Mouse (Mus musculus) embryonic facial prominence, embryonic 10.5 days (tissue): ENCODE measurements around the gene P3h2. TPM values are rescaled to one million over a fixed set of nuclear protein-coding genes. Genes with fewer than 3 reads are reported as not detected.

ENCODE experiments used
- DNase-seq: peaks from one replicate; pipeline ENCODE4 v3.0.0-alpha.2; 2017; ENCODE audit warnings: low spot score
- H3K27ac ChIP-seq: fragments of 300-500 bp; sonication (generic); replicated peaks from 2 replicates; pipeline ENCODE4 v1.5.1; 2016; ENCODE audit warnings: mild to moderate bottlenecking
- H3K27me3 ChIP-seq: fragments of 300-500 bp; sonication (generic); replicated peaks from 2 replicates; pipeline ENCODE4 v1.6.1; 2016; ENCODE audit warnings: low read depth, mild to moderate bottlenecking; ENCODE audit not compliant: poor library complexity, severe bottlenecking
- H3K36me3 ChIP-seq: fragments of 300-500 bp; sonication (generic); replicated peaks from 2 replicates; pipeline ENCODE4 v1.6.1; 2016; ENCODE audit warnings: mild to moderate bottlenecking, moderate library complexity
- H3K4me1 ChIP-seq: fragments of 300-500 bp; sonication (generic); 2 replicates; pipeline ENCODE4 v1.6.1; 2016
- H3K4me3 ChIP-seq: fragments of 300-500 bp; sonication (generic); 2 replicates; pipeline ENCODE4 v1.5.1; 2016; ENCODE audit warnings: mild to moderate bottlenecking, moderate library complexity
- H3K9me3 ChIP-seq: fragments of 300-500 bp; sonication (generic); 2 replicates; pipeline ENCODE4 v1.6.1; 2016; ENCODE audit warnings: mild to moderate bottlenecking
- WGBS: fragments of 180-500 bp; shearing (Covaris S2); methylation state at CpG from one replicate; pipeline ENCODE4 v1.1.7; 2016; 5-methylcytosine and 5-hydroxymethylcytosine counted together
- polyA plus RNA-seq: library from polyadenylated mRNA; unstranded; fragments of >200 nt; fragmentation: Nextera tagmentation; extraction: Ambion mirVana; gene quantifications from 2 replicates; pipeline ENCODE4 v1.2.1, GENCODE M21; 2016

Gene P3h2
- polyA plus RNA-seq, 1 experiment from 2014 or later = 3.7 TPM

DNA sequence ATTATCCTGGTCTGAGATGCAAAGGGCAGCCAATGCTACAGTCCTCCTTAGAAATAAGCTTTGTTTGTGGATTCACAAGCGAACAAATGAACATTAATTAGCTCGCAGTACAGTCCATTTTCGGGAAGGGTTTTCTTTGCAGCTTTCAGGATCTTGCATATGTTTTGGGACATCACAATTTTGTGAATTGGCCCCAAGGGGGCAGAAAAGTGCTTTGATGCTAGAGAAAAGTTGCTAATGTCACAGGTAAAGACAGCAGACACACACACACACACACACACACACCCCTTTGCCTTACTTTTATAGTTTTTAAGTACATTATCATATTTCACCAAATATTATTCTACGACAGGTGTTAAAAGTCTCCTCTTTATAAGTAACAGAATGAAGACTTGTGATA lies 82.2 kb downstream of the P3h2 start:
- Histone ChIP-seq H3K27ac (no peak overlapping the region), H3K9me3 (no peaks in the 10 kb centered on the region), H3K36me3 (no peaks in the 10 kb centered on the region), H3K4me1 (peaks cover 17% of the 10 kb centered on the region), H3K4me3 (no peak overlapping the region), H3K27me3 (no peaks in the 10 kb centered on the region)
- no peak for DNase-seq
- 79% methylated on average over 4 of the region's 4 CpGs for WGBS

DNA sequence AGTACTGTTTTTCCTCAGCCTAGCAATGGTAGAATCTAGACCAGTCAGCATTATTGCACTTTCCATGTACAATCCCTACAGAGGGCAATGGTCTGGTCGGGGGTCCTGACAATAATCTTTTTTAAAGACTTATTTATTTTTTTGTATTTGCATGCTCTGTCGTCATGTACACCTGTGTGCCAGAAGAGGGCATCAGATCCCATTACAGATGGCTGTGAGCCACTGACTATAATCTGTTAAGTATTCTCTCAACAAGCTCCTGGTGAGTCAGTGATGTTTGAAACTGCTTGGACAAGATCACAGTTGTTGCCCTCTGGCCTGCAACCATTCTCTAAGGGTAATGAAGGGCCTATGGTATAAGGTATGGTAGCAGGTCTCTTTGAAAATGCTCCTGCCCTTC lies 83.8 kb downstream of the P3h2 start:
- Histone ChIP-seq H3K27me3 (no peaks in the 10 kb centered on the region), H3K27ac (no peak overlapping the region), H3K36me3 (no peaks in the 10 kb centered on the region), H3K4me1 (peaks cover 17% of the 10 kb centered on the region), H3K9me3 (no peaks in the 10 kb centered on the region), H3K4me3 (no peak overlapping the region)
- DNase-seq = no peak
- WGBS = 62% methylated on average over 2 of the region's 2 CpGs

DNA sequence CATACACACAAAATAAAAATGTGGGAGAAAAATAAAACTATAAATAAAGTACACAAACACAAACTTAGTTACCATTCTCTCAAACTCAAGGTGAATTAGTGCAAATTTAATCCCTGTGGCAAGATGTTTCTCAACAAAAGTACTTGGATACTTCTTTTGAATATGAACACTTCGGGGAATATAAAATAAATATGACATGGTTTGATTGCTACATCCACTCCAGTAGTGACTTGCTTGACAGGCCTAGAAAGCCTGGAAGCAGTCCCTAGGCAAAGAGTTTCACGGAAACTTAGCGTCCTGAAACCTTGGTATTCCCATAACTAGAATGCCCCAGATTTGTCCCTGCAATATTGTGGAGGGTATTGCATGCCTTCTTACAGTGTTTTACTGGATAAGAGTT lies 99.8 kb downstream of the P3h2 start:
- no peak for DNase-seq
- no peaks in the 10 kb centered on the region for H3K4me1 ChIP-seq
- WGBS = 83% methylated on average over 3 of the region's 3 CpGs
- no peaks in the 10 kb centered on the region for H3K9me3 ChIP-seq
- H3K27ac ChIP-seq = no peak overlapping the region
- no peaks in the 10 kb centered on the region for H3K27me3 ChIP-seq
- no peak overlapping the region for H3K4me3 ChIP-seq
- H3K36me3 ChIP-seq = no peaks in the 10 kb centered on the region

DNA sequence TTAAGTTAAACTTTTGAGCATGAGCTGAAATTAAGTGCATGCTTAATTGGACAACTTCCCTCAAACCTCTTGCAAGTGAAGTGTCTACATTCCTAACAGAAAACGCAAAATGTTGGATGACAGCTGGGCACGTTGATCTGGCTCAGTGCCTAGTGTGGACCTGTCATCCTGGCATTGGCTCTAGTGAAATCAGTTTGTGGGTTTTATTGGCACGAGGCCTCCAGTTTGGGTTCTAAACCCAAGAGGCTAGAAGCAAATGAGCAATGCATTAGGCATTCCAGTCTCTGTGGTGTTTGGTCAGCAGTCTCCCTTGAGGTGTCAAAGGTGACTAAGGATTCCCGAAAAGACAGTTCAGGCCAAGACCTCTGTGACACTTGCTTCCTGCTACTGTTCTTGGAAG lies 102.3 kb downstream of the P3h2 start:
- Histone ChIP-seq H3K9me3 (no peaks in the 10 kb centered on the region), H3K4me1 (no peaks in the 10 kb centered on the region), H3K27ac (no peak overlapping the region), H3K27me3 (no peaks in the 10 kb centered on the region), H3K4me3 (no peak overlapping the region), H3K36me3 (no peaks in the 10 kb centered on the region)
- 72% methylated on average over 4 of the region's 4 CpGs for WGBS
- no peak for DNase-seq

DNA sequence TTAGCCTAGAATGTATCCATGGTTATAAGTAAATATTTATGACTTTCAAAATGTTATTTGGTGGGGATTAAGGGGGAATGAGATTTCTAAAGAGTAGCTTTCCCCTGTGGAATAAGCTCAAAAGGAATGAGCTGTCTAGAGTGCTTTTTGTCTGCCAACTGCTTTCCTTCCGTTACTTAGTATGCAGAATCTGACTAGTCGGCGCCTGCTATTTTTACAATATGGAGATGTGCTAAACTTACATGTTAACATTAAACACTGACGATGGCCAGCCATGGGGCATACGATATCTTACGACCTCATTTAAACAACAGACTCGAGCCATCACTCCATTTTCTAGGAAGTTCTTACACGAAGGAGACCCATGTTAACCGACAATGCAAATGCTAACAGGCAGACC lies 102.7 kb downstream of the P3h2 start:
- Histone ChIP-seq H3K36me3 (no peaks in the 10 kb centered on the region), H3K9me3 (no peaks in the 10 kb centered on the region), H3K4me1 (no peaks in the 10 kb centered on the region), H3K4me3 (no peak overlapping the region), H3K27ac (no peak overlapping the region), H3K27me3 (no peaks in the 10 kb centered on the region)
- no peak for DNase-seq
- WGBS = 93% methylated on average over 9 of the region's 9 CpGs

DNA sequence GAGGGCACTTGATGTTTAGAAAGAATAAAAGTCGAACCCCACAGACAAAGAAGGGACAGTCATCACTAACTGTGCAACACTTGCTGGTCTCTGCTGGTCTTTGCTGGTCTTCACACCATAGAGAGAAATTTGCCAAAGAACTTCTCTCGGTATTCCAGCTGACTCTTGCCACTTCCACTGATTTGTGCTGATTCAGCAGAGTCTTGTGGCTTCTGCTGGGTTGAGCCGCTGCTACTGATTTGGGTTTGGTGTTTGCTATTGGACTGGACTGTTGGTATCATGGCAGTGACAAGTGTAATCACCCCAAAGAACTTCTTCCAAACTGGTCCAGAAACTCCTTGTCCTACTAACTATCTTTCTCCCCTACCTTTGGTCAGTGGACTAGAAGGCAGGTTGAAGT lies 111.0 kb downstream of the P3h2 start:
- H3K36me3 ChIP-seq = no peaks in the 10 kb centered on the region
- H3K4me1 ChIP-seq = no peaks in the 10 kb centered on the region
- 87% methylated on average over 3 of the region's 3 CpGs for WGBS

DNA sequence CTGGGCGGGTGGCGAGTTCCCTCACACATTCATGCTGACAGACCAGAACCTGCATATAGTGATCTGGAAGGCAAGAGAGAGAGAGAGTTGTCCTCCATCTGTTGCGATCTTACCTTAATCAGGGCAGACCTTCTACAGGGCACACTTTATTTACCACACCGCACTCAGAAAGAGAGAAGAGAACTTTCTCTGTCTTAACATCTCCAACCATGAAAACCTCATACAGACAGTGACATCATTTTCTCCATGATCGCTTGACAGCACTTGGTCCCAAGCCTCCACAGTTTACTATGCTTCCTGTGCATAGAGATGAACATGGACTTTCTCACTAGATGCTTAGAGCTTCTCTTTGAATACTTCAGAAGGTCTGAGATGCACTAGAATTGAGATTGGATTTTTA lies 118.4 kb downstream of the P3h2 start:
- no peak for DNase-seq
- H3K27ac ChIP-seq = no peak overlapping the region
- 95% methylated on average over 5 of the region's 5 CpGs for WGBS
- no peaks in the 10 kb centered on the region for H3K36me3 ChIP-seq
- H3K9me3 ChIP-seq = no peaks in the 10 kb centered on the region
- no peaks in the 10 kb centered on the region for H3K27me3 ChIP-seq
- no peaks in the 10 kb centered on the region for H3K4me1 ChIP-seq
- no peak overlapping the region for H3K4me3 ChIP-seq

More for the DNA sequence above, 111.0 kb downstream of the P3h2 start:
- H3K9me3 ChIP-seq = no peaks in the 10 kb centered on the region
- H3K27ac ChIP-seq = no peak overlapping the region
- no peak for DNase-seq
- H3K27me3 ChIP-seq = no peaks in the 10 kb centered on the region
- H3K4me3 ChIP-seq = no peak overlapping the region

DNA sequence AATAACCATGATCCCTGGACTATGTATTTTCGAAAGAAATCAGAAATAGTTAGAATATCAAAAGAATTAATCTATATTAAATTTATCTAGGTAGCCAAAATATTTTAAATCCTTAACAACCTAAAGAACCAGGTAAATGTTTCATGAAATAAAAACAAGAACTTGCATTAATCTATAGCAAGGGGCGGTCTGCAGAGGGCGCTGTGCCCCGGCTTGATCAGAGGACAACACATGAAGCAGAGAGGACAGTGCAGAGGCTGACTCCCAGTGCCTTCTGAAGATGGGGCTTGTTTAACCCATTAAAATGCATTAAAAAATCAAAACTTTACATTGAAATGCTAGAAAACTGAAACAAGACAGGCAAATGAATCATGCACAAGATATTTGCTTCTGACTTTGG lies 121.9 kb downstream of the P3h2 start:
- DNase-seq = peak; percentile 56
- 31% methylated on average over 4 of the region's 4 CpGs for WGBS
- Histone ChIP-seq H3K27ac (no peak overlapping the region), H3K27me3 (no peaks in the 10 kb centered on the region), H3K9me3 (no peaks in the 10 kb centered on the region), H3K4me1 (no peaks in the 10 kb centered on the region), H3K36me3 (no peaks in the 10 kb centered on the region), H3K4me3 (no peak overlapping the region)

DNA sequence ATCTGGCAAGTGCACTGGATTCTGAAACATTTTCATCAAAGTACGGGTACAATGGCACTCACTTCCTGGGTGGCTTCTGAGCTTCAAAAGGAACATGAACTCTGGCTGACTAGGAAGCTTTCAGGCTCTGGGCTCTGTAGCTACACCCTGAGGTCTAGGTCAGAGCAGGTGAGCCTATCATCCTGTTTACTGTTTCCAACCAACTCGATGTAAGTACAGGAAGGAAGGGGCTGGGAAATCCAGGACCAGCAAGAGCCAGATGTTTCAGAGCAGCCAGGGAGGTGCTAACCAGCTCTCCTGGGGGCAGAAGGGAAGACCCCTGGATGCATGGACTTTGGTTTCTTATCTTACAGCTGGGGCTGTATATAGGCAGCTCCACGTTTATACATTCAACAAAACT lies 126.5 kb downstream of the P3h2 start:
- Histone ChIP-seq H3K4me3 (no peak overlapping the region), H3K36me3 (no peaks in the 10 kb centered on the region), H3K9me3 (no peaks in the 10 kb centered on the region), H3K27ac (no peak overlapping the region), H3K27me3 (no peaks in the 10 kb centered on the region), H3K4me1 (no peaks in the 10 kb centered on the region)
- DNase-seq = no peak
- 66% methylated on average over 3 of the region's 3 CpGs for WGBS

DNA sequence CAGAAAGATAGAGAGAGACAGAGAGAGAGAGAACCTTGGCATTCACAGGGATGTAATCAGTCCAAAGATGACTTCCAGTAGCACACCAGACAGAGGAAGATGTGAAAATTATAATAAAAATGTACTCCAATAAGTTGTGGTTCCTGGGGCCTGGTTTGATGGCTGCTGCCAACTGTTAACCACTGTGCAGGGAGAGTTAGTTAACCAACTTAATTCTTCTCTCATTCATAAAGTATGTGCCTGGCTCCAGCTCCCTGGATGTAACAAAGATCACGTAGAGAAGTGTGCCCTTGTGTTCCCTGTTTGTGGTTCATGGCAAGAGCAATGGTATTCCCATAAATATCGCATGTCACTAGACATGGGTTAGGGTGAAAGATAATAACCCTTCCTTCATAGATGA lies 128.4 kb downstream of the P3h2 start:
- WGBS = 88% methylated on average over 2 of the region's 2 CpGs
- no peaks in the 10 kb centered on the region for H3K4me1 ChIP-seq
- H3K9me3 ChIP-seq = no peaks in the 10 kb centered on the region
- no peaks in the 10 kb centered on the region for H3K36me3 ChIP-seq
- H3K4me3 ChIP-seq = no peak overlapping the region
- H3K27ac ChIP-seq = no peak overlapping the region
- H3K27me3 ChIP-seq = no peaks in the 10 kb centered on the region
- no peak for DNase-seq

DNA sequence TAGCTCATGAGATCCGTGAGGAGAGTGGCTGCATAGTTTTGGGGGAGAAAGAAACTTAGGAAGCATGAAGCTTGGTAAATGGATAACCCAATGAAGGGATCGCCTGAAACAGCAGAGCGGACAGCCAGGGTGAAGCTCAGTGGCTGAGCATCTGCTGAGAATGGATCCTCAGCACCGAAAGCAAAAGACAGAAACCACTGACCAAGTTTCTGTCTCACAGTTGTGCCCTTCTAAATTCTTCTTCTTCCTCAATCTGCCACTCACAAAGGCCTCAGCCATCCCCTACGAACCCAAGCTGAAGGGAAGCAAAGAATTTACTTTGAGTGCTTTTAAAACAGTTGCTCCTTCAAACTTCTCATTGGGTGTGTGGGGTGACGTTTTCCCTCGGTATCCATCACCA lies 134.3 kb downstream of the P3h2 start:
- H3K4me3 ChIP-seq = no peak overlapping the region
- no peak overlapping the region for H3K27ac ChIP-seq
- no peaks in the 10 kb centered on the region for H3K9me3 ChIP-seq
- H3K27me3 ChIP-seq = no peaks in the 10 kb centered on the region
- 87% methylated on average over 7 of the region's 7 CpGs for WGBS
- H3K36me3 ChIP-seq = no peaks in the 10 kb centered on the region
- no peaks in the 10 kb centered on the region for H3K4me1 ChIP-seq
- no peak for DNase-seq

DNA sequence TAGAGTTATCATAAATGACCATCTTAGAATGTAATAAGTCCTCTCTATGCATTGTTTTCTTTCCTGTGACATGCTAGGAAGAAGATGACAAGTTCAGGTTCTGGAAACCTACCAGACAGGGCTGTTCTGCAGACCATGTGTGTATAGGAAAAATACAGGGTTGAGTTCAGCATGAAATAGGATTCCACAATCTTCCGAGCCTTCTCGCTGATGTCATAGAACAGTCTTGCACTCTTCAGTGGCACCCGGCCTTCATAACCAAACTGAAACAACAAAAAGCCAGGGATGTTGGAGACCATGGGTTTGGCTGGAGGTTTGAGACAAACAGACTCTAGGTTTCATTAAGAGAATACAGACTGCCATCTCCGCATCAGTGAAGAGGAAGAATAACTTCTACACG lies 134.9 kb downstream of the P3h2 start:
- no peak overlapping the region for H3K4me3 ChIP-seq
- 91% methylated on average over 5 of the region's 5 CpGs for WGBS

DNA sequence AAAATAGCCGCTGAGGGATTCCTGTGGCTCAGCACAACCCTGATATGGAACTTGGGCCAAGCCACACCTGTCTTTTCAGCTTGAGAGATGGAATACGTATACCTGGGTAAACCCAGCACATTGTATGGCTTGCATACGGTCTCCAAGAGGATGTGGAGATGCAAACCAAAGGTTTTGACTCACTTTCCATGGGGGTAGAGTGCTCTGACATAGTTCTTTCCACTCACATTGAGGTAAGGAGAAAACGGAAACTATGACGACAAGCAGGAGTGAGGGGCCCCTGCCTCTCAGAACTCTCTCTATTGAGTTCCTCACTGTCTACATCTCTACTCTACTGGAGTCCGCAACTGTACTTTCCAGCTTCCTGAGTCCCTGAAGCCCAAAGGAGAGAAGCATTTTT lies 135.4 kb downstream of the P3h2 start:
- Histone ChIP-seq H3K4me1 (no peaks in the 10 kb centered on the region), H3K9me3 (no peaks in the 10 kb centered on the region), H3K27me3 (no peaks in the 10 kb centered on the region), H3K36me3 (no peaks in the 10 kb centered on the region), H3K4me3 (no peak overlapping the region), H3K27ac (no peak overlapping the region)
- no peak for DNase-seq
- 89% methylated on average over 6 of the region's 6 CpGs for WGBS

More for the DNA sequence above, 134.9 kb downstream of the P3h2 start:
- Histone ChIP-seq H3K36me3 (no peaks in the 10 kb centered on the region), H3K27me3 (no peaks in the 10 kb centered on the region), H3K27ac (no peak overlapping the region), H3K9me3 (no peaks in the 10 kb centered on the region), H3K4me1 (no peaks in the 10 kb centered on the region)
- DNase-seq = no peak

DNA sequence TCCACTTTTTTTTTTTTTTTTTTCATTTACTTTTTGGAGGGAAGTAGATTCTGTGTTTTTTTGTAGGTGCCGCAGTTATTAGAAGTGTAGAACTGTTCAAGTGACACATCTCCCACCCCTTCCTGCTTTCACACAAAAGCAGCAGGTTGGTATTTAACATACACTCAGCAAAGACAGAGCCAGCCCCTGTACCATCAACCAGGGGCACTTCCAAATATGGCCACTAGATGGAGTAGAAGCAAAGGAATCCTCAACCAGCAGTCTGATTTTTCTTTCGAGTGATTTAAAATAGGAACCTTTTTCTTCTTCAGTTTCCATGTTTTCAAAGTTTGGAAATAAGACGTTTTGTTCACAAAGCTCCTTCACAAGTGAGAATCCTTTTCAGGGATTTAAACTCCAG lies 138.3 kb downstream of the P3h2 start:
- Histone ChIP-seq H3K36me3 (no peaks in the 10 kb centered on the region), H3K27me3 (no peaks in the 10 kb centered on the region), H3K4me3 (no peak overlapping the region), H3K27ac (no peak overlapping the region), H3K9me3 (no peaks in the 10 kb centered on the region), H3K4me1 (no peaks in the 10 kb centered on the region)
- 30% methylated on average over 3 of the region's 3 CpGs for WGBS
- peak; percentile 65 for DNase-seq
